In genomic region chr11:103134221-103134620, GRCm38 (mm10) we compare ENCODE assay signal across 9 mouse cellular contexts. TPM values are rescaled to one million over a fixed set of nuclear protein-coding genes. Genes with fewer than 3 reads are reported as not detected.
DNase-seq lines count a peak whose midpoint lies in the region; ATAC-seq lines count a peak whose summit lies in the region.
"Had no signal": no experiment of that assay in that cellular context is flagged by ENCODE, and none has a peak within 500 bp of the region (broad histone marks: within the 10 kb centered on the region; RNA-seq: fewer than 3 reads in every experiment).

No protein-coding gene starts in this region.

- 66% methylated on average over 3 of the region's 3 CpGs for WGBS in liver, embryonic 11.5 days
- WGBS in forebrain, embryonic 15.5 days, result 72% methylated on average over 3 of the region's 3 CpGs
- WGBS in midbrain, embryonic 16.5 days, result 79% methylated on average over 3 of the region's 3 CpGs

- H3K27me3 ChIP-seq in liver, embryonic 11.5 days (replicated peaks; ENCODE audit: control insufficient read depth, insufficient read depth, low read length), result no peaks in the 10 kb centered on the region
- H3K27me3 ChIP-seq in forebrain, embryonic 15.5 days, result no peaks in the 10 kb centered on the region
- no peaks in the 10 kb centered on the region for H3K27me3 ChIP-seq in midbrain, embryonic 16.5 days (ENCODE audit: control insufficient read depth, insufficient read depth, low read depth, low read length)

- peak; percentile 45 to 67 for DNase-seq in adrenal gland, adult 18-20 months (ENCODE audit: low spot score in 2 of 2)
- DNase-seq in adrenal gland, postnatal 4 days (ENCODE audit: low spot score in 2 of 2), result no peak
- DNase-seq in liver, embryonic 11.5 days (ENCODE audit: low spot score), result no peak
- DNase-seq in liver, result no peak
- no peak for DNase-seq in frontal cortex, postnatal 14 days (ENCODE audit: low spot score in 2 of 2)

- peak overlapping the region; percentile 47 for H3K4me3 ChIP-seq in liver, embryonic 11.5 days (ENCODE audit: low read depth, low read length)
- no peak overlapping the region for H3K4me3 ChIP-seq in forebrain, embryonic 15.5 days
- 0 out of 2 replicates have a peak overlapping the region, but pooled peaks have one; percentile 1 for H3K4me3 ChIP-seq in midbrain, embryonic 16.5 days (ENCODE audit: low read depth, low read length)

- H3K4me1 ChIP-seq in liver, embryonic 11.5 days (replicated peaks; ENCODE audit: control insufficient read depth, insufficient read depth, low read length), result peaks cover 54% of the 10 kb centered on the region
- peaks cover 38% of the 10 kb centered on the region for H3K4me1 ChIP-seq in forebrain, embryonic 15.5 days
- peaks cover 37% of the 10 kb centered on the region for H3K4me1 ChIP-seq in midbrain, embryonic 16.5 days (ENCODE audit: control insufficient read depth, insufficient read depth, low read length)

- H3K9ac ChIP-seq in liver, embryonic 11.5 days (ENCODE audit: low read depth, low read length), result peak overlapping the region; percentile 79
- H3K9ac ChIP-seq in forebrain, embryonic 15.5 days (replicated peaks), result no peak overlapping the region
- no peak overlapping the region for H3K9ac ChIP-seq in midbrain, embryonic 16.5 days (ENCODE audit: low read depth, low read length)

- peak overlapping the region; percentile 91 for H3K27ac ChIP-seq in liver, embryonic 11.5 days (ENCODE audit: low read depth, low read length)
- peak overlapping the region; percentile 55; the same call in 1 of the 2 replicates for H3K27ac ChIP-seq in forebrain, embryonic 15.5 days (replicated peaks)
- peak overlapping the region; percentile 87; the same call in 1 of the 2 replicates for H3K27ac ChIP-seq in midbrain, embryonic 16.5 days (ENCODE audit: low read length)

- H3K4me2 ChIP-seq in liver, embryonic 11.5 days, result peak overlapping the region; percentile 73
- peak overlapping the region; percentile 39 for H3K4me2 ChIP-seq in forebrain, embryonic 15.5 days (replicated peaks)
- H3K4me2 ChIP-seq in midbrain, embryonic 16.5 days (ENCODE audit: low read length), result peak overlapping the region; percentile 59

- no peaks in the 10 kb centered on the region for H3K9me3 ChIP-seq in liver, embryonic 11.5 days (ENCODE audit: control insufficient read depth, low read length)
- no peaks in the 10 kb centered on the region for H3K9me3 ChIP-seq in forebrain, embryonic 15.5 days
- no peaks in the 10 kb centered on the region for H3K9me3 ChIP-seq in midbrain, embryonic 16.5 days (replicated peaks; ENCODE audit: control insufficient read depth, low read length, poor library complexity, severe bottlenecking)

- peaks cover 8% of the 10 kb centered on the region for H3K36me3 ChIP-seq in liver, embryonic 11.5 days (ENCODE audit: control insufficient read depth, insufficient read depth, low read length)
- H3K36me3 ChIP-seq in forebrain, embryonic 15.5 days, result 0 out of 2 replicates have a peak, but pooled peaks cover 5% of the 10 kb centered on the region
- peaks cover 5% of the 10 kb centered on the region; the same call in 1 of the 2 replicates for H3K36me3 ChIP-seq in midbrain, embryonic 16.5 days (ENCODE audit: control insufficient read depth, insufficient read depth, low read length)

- ATAC-seq in liver, embryonic 11.5 days (replicated peaks; ENCODE audit: low FRiP score), result no peak
- no peak for ATAC-seq in forebrain, embryonic 15.5 days (replicated peaks)
- ATAC-seq in midbrain, embryonic 16.5 days, result no peak
- ATAC-seq in megakaryocyte-erythroid progenitor cell, adult 5-6 weeks (replicated peaks; ENCODE audit: low FRiP score, low TSS enrichment, poor library complexity, severe bottlenecking), result no peak

RNA-seq across cellular contexts. Expression of gene Hexim2, which starts 2.0 kb away (rescaled TPM):
- total RNA-seq in adrenal gland, adult 18-20 months (2021), result 1 to 10 TPM; 2.8 to 5.6 TPM
- 10 to 100 TPM; 10.4 to 11.8 TPM for total RNA-seq in adrenal gland, postnatal 4 days (2021)
- polyA plus RNA-seq in liver, embryonic 11.5 days (2014; fragmentation: Nextera tagmentation; extraction: Ambion mirVana), result 11.9 and 13.8 TPM in 2 replicates
- polyA plus RNA-seq in forebrain, embryonic 15.5 days (2015; fragmentation: Nextera tagmentation; extraction: Ambion mirVana), result 20.8 and 23.8 TPM in 2 replicates
- polyA plus RNA-seq in midbrain, embryonic 16.5 days (2015; fragmentation: Nextera tagmentation; extraction: Ambion mirVana), result 29.9 and 37.0 TPM in 2 replicates
- total RNA-seq in megakaryocyte-erythroid progenitor cell, adult 5-6 weeks (2014; fragmentation: Nextera tagmentation), result 4.1 and 12.1 TPM in 2 replicates
- 1.6 and 7.8 TPM in 2 replicates for total RNA-seq in megakaryocyte-erythroid progenitor cell, adult 5-6 weeks (2017)

RNA-seq across cellular contexts. Expression of gene Hexim1, which starts 18.2 kb away (rescaled TPM):
- total RNA-seq in adrenal gland, adult 18-20 months (2021), result 10 to 100 TPM; 71.1 to 83.3 TPM
- 10 to 100 TPM; 50.6 to 53.4 TPM for total RNA-seq in adrenal gland, postnatal 4 days (2021)
- 4.6 and 6.1 TPM in 2 replicates for polyA plus RNA-seq in liver, embryonic 11.5 days (2014; fragmentation: Nextera tagmentation; extraction: Ambion mirVana)
- 3.4 and 3.8 TPM in 2 replicates for polyA plus RNA-seq in forebrain, embryonic 15.5 days (2015; fragmentation: Nextera tagmentation; extraction: Ambion mirVana)
- 4.1 and 4.2 TPM in 2 replicates for polyA plus RNA-seq in midbrain, embryonic 16.5 days (2015; fragmentation: Nextera tagmentation; extraction: Ambion mirVana)
- total RNA-seq in megakaryocyte-erythroid progenitor cell, adult 5-6 weeks (2014; fragmentation: Nextera tagmentation), result 10.5 and 15.5 TPM in 2 replicates
- total RNA-seq in megakaryocyte-erythroid progenitor cell, adult 5-6 weeks (2017), result 22.8 and 32.0 TPM in 2 replicates

RNA-seq across cellular contexts. Expression of gene Acbd4, which starts 32.7 kb away (rescaled TPM):
- 100 to 1,000 TPM; 116 to 169 TPM for total RNA-seq in adrenal gland, adult 18-20 months (2021)
- total RNA-seq in adrenal gland, postnatal 4 days (2021), result 10 to 100 TPM; 58.4 to 64.4 TPM
- polyA plus RNA-seq in liver, embryonic 11.5 days (2014; fragmentation: Nextera tagmentation; extraction: Ambion mirVana), result 24.5 and 30.7 TPM in 2 replicates
- polyA plus RNA-seq in forebrain, embryonic 15.5 days (2015; fragmentation: Nextera tagmentation; extraction: Ambion mirVana), result 14.6 and 14.8 TPM in 2 replicates
- 11.6 and 13.0 TPM in 2 replicates for polyA plus RNA-seq in midbrain, embryonic 16.5 days (2015; fragmentation: Nextera tagmentation; extraction: Ambion mirVana)
- 6.8 and 15.5 TPM in 2 replicates for total RNA-seq in megakaryocyte-erythroid progenitor cell, adult 5-6 weeks (2014; fragmentation: Nextera tagmentation)
- 10.8 and 11.4 TPM in 2 replicates for total RNA-seq in megakaryocyte-erythroid progenitor cell, adult 5-6 weeks (2017)

RNA-seq across cellular contexts. Expression of gene Plcd3, which starts 32.8 kb away (rescaled TPM):
- 10 to 100 TPM in 1 of 2 experiments, 1 to 10 TPM in 1; 6.6 to 12.0 TPM for total RNA-seq in adrenal gland, adult 18-20 months (2021)
- 1 to 10 TPM; 8.7 to 8.9 TPM for total RNA-seq in adrenal gland, postnatal 4 days (2021)
- 1.1 and 1.3 TPM in 2 replicates for polyA plus RNA-seq in liver, embryonic 11.5 days (2014; fragmentation: Nextera tagmentation; extraction: Ambion mirVana)
- polyA plus RNA-seq in forebrain, embryonic 15.5 days (2015; fragmentation: Nextera tagmentation; extraction: Ambion mirVana), result 1.9 and 2.3 TPM in 2 replicates
- polyA plus RNA-seq in midbrain, embryonic 16.5 days (2015; fragmentation: Nextera tagmentation; extraction: Ambion mirVana), result 2.8 and 3.6 TPM in 2 replicates
- not detected in 2 replicates for total RNA-seq in megakaryocyte-erythroid progenitor cell, adult 5-6 weeks (2014; fragmentation: Nextera tagmentation)
- not detected in 2 replicates for total RNA-seq in megakaryocyte-erythroid progenitor cell, adult 5-6 weeks (2017)
- polyA plus RNA-seq: macrophage had no signal

RNA-seq across cellular contexts. Expression of gene Fmnl1, which starts 36.7 kb away (rescaled TPM):
- 10 to 100 TPM; 19.8 to 20.9 TPM for total RNA-seq in adrenal gland, adult 18-20 months (2021)
- 10 to 100 TPM; 13.4 to 14.2 TPM for total RNA-seq in adrenal gland, postnatal 4 days (2021)
- 6.3 and 6.9 TPM in 2 replicates for polyA plus RNA-seq in liver, embryonic 11.5 days (2014; fragmentation: Nextera tagmentation; extraction: Ambion mirVana)
- 1.7 and 3.1 TPM in 2 replicates for polyA plus RNA-seq in forebrain, embryonic 15.5 days (2015; fragmentation: Nextera tagmentation; extraction: Ambion mirVana)
- polyA plus RNA-seq in midbrain, embryonic 16.5 days (2015; fragmentation: Nextera tagmentation; extraction: Ambion mirVana), result 5.7 and 6.3 TPM in 2 replicates
- total RNA-seq in megakaryocyte-erythroid progenitor cell, adult 5-6 weeks (2014; fragmentation: Nextera tagmentation), result 32.2 and 35.9 TPM in 2 replicates
- 7.4 and 9.7 TPM in 2 replicates for total RNA-seq in megakaryocyte-erythroid progenitor cell, adult 5-6 weeks (2017)

Comparison
In these comparisons a context has a peak if more than half of its experiments do, and no peak if none do; other contexts are left out.
1. DNase-seq: peak in adrenal gland, adult 18-20 months (2 of 2); none in adrenal gland, postnatal 4 days (0 of 2), liver, embryonic 11.5 days (single experiment), liver (single experiment) and frontal cortex, postnatal 14 days (0 of 2).
2. Peak in every context shown above with its lines, with median percentiles within 50 percentile points of each other: H3K27ac ChIP-seq and H3K4me2 ChIP-seq.